Mouse (Mus musculus): ENCODE measurements at regions not wholly inside any gene's neighbourhood (a gene's known extent, or its start where the extent isn't known, plus 50 kb on each side); places are given as distances from the start of the nearest gene placed in this dataset.

- Histone ChIP-seq H3K4me2 (no peak overlapping the region), H3K27ac (no peak overlapping the region), H3K4me1 (no peaks in the 10 kb centered on the region), H3K27me3 (no peaks in the 10 kb centered on the region), H3K4me3 (no peak overlapping the region), H3K36me3 (no peaks in the 10 kb centered on the region), H3K9ac (no peak overlapping the region), H3K9me3 (no peaks in the 10 kb centered on the region)
- ATAC-seq (ENCODE audit: insufficient number of reproducible peaks, low FRiP score, low TSS enrichment, low read depth): no peak
- WGBS: 34% methylated on average over 9 of the region's 9 CpGs
Measured at GRCm38 (mm10) chr1:35385430-35385829, 535.7 kb downstream of the Plekhb2 start.

- no peaks in the 10 kb centered on the region for H3K4me1 ChIP-seq
- H3K4me3 ChIP-seq: no peak overlapping the region
- no peaks in the 10 kb centered on the region for H3K36me3 ChIP-seq
- WGBS: 23% methylated on average over 6 of the region's 6 CpGs
- H3K27me3 ChIP-seq: no peaks in the 10 kb centered on the region
- H3K27ac ChIP-seq: no peak overlapping the region
- H3K9ac ChIP-seq: no peak overlapping the region
- no peak overlapping the region for H3K4me2 ChIP-seq
- no peaks in the 10 kb centered on the region for H3K9me3 ChIP-seq
- no peak for ATAC-seq (ENCODE audit: insufficient number of reproducible peaks, low FRiP score, low TSS enrichment, low read depth)
Measured at GRCm38 (mm10) chr1:35388181-35388580, 538.4 kb downstream of the Plekhb2 start.

GRCm38 (mm10) chr1:35390371-35390770, 540.6 kb downstream of the Plekhb2 start:
- Histone ChIP-seq H3K27ac (no peak overlapping the region), H3K36me3 (no peaks in the 10 kb centered on the region), H3K4me3 (no peak overlapping the region), H3K9ac (no peak overlapping the region), H3K9me3 (no peaks in the 10 kb centered on the region), H3K4me2 (no peak overlapping the region), H3K4me1 (no peaks in the 10 kb centered on the region), H3K27me3 (no peaks in the 10 kb centered on the region)
- WGBS: 78% methylated on average over 4 of the region's 4 CpGs
- no peak for ATAC-seq (ENCODE audit: insufficient number of reproducible peaks, low FRiP score, low TSS enrichment, low read depth)

- Histone ChIP-seq H3K9ac (no peak overlapping the region), H3K27ac (no peak overlapping the region), H3K36me3 (no peaks in the 10 kb centered on the region), H3K27me3 (no peaks in the 10 kb centered on the region), H3K4me2 (no peak overlapping the region), H3K9me3 (no peaks in the 10 kb centered on the region), H3K4me1 (no peaks in the 10 kb centered on the region), H3K4me3 (no peak overlapping the region)
- WGBS: 77% methylated on average over 7 of the region's 7 CpGs
- ATAC-seq (ENCODE audit: insufficient number of reproducible peaks, low FRiP score, low TSS enrichment, low read depth): no peak
Measured at GRCm38 (mm10) chr1:35390858-35391586, 541.2 kb downstream of the Plekhb2 start.

- no peak overlapping the region for H3K27ac ChIP-seq
- H3K4me2 ChIP-seq: no peak overlapping the region
- H3K9ac ChIP-seq: no peak overlapping the region
- ATAC-seq (ENCODE audit: insufficient number of reproducible peaks, low FRiP score, low TSS enrichment, low read depth): no peak
- WGBS: 82% methylated on average over 6 of the region's 6 CpGs
- H3K9me3 ChIP-seq: no peaks in the 10 kb centered on the region
- H3K27me3 ChIP-seq: no peaks in the 10 kb centered on the region
- no peaks in the 10 kb centered on the region for H3K4me1 ChIP-seq
- no peak overlapping the region for H3K4me3 ChIP-seq
- H3K36me3 ChIP-seq: no peaks in the 10 kb centered on the region
Measured at GRCm38 (mm10) chr1:35393550-35394118, 543.9 kb downstream of the Plekhb2 start.

- H3K4me3 ChIP-seq: no peak overlapping the region
- H3K9me3 ChIP-seq: no peaks in the 10 kb centered on the region
- 57% methylated on average over 11 of the region's 11 CpGs for WGBS
- no peaks in the 10 kb centered on the region for H3K27me3 ChIP-seq
- no peak for ATAC-seq (ENCODE audit: insufficient number of reproducible peaks, low FRiP score, low TSS enrichment, low read depth)
- no peaks in the 10 kb centered on the region for H3K36me3 ChIP-seq
- H3K4me1 ChIP-seq: no peaks in the 10 kb centered on the region
- no peak overlapping the region for H3K27ac ChIP-seq
- no peak overlapping the region for H3K4me2 ChIP-seq
- H3K9ac ChIP-seq: no peak overlapping the region
Measured at GRCm38 (mm10) chr1:35400674-35401359, 551.0 kb downstream of the Plekhb2 start.

GRCm38 (mm10) chr1:35402995-35403394, 553.2 kb downstream of the Plekhb2 start:
- 82% methylated on average over 4 of the region's 4 CpGs for WGBS
- Histone ChIP-seq H3K36me3 (no peaks in the 10 kb centered on the region), H3K27ac (no peak overlapping the region), H3K4me3 (no peak overlapping the region), H3K27me3 (no peaks in the 10 kb centered on the region), H3K9me3 (no peaks in the 10 kb centered on the region), H3K9ac (no peak overlapping the region), H3K4me2 (no peak overlapping the region), H3K4me1 (no peaks in the 10 kb centered on the region)
- ATAC-seq (ENCODE audit: insufficient number of reproducible peaks, low FRiP score, low TSS enrichment, low read depth): no peak

GRCm38 (mm10) chr1:35405418-35405817, 555.6 kb downstream of the Plekhb2 start:
- WGBS: 71% methylated on average over 6 of the region's 6 CpGs
- no peaks in the 10 kb centered on the region for H3K9me3 ChIP-seq
- no peak overlapping the region for H3K4me3 ChIP-seq
- no peak overlapping the region for H3K9ac ChIP-seq
- no peak overlapping the region for H3K27ac ChIP-seq
- H3K4me1 ChIP-seq: no peaks in the 10 kb centered on the region
- no peak overlapping the region for H3K4me2 ChIP-seq
- H3K36me3 ChIP-seq: no peaks in the 10 kb centered on the region
- no peak for ATAC-seq (ENCODE audit: insufficient number of reproducible peaks, low FRiP score, low TSS enrichment, low read depth)
- H3K27me3 ChIP-seq: no peaks in the 10 kb centered on the region

- no peaks in the 10 kb centered on the region for H3K27me3 ChIP-seq
- H3K27ac ChIP-seq: no peak overlapping the region
- H3K36me3 ChIP-seq: no peaks in the 10 kb centered on the region
- ATAC-seq (ENCODE audit: insufficient number of reproducible peaks, low FRiP score, low TSS enrichment, low read depth): no peak
- no peak overlapping the region for H3K4me2 ChIP-seq
- H3K9ac ChIP-seq: no peak overlapping the region
- H3K9me3 ChIP-seq: no peaks in the 10 kb centered on the region
- WGBS: 50% methylated on average over 1 of the region's 1 CpGs
- no peak overlapping the region for H3K4me3 ChIP-seq
- no peaks in the 10 kb centered on the region; the same call in 1 of the 2 replicates for H3K4me1 ChIP-seq
Measured at GRCm38 (mm10) chr1:35415646-35416045, 565.9 kb downstream of the Plekhb2 start.

- H3K4me3 ChIP-seq: no peak overlapping the region
Measured at GRCm38 (mm10) chr1:35428126-35428840, 578.5 kb downstream of the Plekhb2 start.

GRCm38 (mm10) chr1:35429471-35429870, 579.7 kb downstream of the Plekhb2 start:
- no peak overlapping the region for H3K9ac ChIP-seq
- H3K27ac ChIP-seq: no peak overlapping the region
- WGBS: 73% methylated on average over 1 of the region's 1 CpGs
- no peaks in the 10 kb centered on the region for H3K27me3 ChIP-seq
- H3K36me3 ChIP-seq: no peaks in the 10 kb centered on the region
- ATAC-seq (ENCODE audit: insufficient number of reproducible peaks, low FRiP score, low TSS enrichment, low read depth): no peak
- no peaks in the 10 kb centered on the region for H3K9me3 ChIP-seq
- no peak overlapping the region for H3K4me2 ChIP-seq
- no peaks in the 10 kb centered on the region for H3K4me1 ChIP-seq
- H3K4me3 ChIP-seq: no peak overlapping the region

More at GRCm38 (mm10) chr1:35428126-35428840, 578.5 kb downstream of the Plekhb2 start:
- ATAC-seq (ENCODE audit: insufficient number of reproducible peaks, low FRiP score, low TSS enrichment, low read depth): no peak
- Histone ChIP-seq H3K27ac (no peak overlapping the region), H3K9ac (no peak overlapping the region), H3K27me3 (no peaks in the 10 kb centered on the region), H3K4me2 (no peak overlapping the region), H3K4me1 (no peaks in the 10 kb centered on the region), H3K9me3 (no peaks in the 10 kb centered on the region), H3K36me3 (no peaks in the 10 kb centered on the region)
- WGBS: 52% methylated on average over 8 of the region's 8 CpGs

- no peak for ATAC-seq (ENCODE audit: insufficient number of reproducible peaks, low FRiP score, low TSS enrichment, low read depth)
- Histone ChIP-seq H3K4me2 (no peak overlapping the region), H3K36me3 (no peaks in the 10 kb centered on the region), H3K9ac (no peak overlapping the region), H3K9me3 (no peaks in the 10 kb centered on the region), H3K27ac (no peak overlapping the region), H3K4me1 (no peaks in the 10 kb centered on the region), H3K4me3 (no peak overlapping the region), H3K27me3 (no peaks in the 10 kb centered on the region)
- WGBS: 80% methylated on average over 3 of the region's 3 CpGs
Measured at GRCm38 (mm10) chr1:35435721-35436120, 585.9 kb downstream of the Plekhb2 start.
